Mouse (Mus musculus): ENCODE results near the gene Igsf3.

Gene Igsf3

DNA sequence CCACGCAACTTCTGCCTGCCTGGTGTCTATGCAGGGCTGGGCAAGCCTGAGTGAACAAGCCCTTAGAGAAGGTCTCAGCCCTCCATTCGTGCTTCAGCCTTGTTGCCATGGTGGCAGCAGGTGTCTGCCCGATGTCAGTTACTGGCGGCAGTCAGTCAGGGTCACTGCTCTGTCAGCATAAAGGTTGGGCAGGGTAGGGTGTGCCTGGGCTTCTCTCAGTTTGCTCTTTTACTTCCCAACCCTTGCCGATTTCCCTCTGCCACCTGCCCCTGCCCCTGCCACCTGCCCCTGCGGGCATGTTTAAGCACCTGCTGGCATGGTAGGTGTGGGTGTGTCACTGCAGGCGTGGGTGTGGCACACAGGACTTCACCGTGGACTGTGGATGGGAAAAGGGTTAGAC lies 67.6 kb downstream of the Igsf3 start:
- DNase-seq (ENCODE audit: low read depth, low spot score), result no peak

- no peak for DNase-seq (ENCODE audit: low read depth, low spot score)
Observed at GRCm38 (mm10) chr3:101447239-101447638, 70.4 kb downstream of the Igsf3 start.

- no peak for DNase-seq (ENCODE audit: low read depth, low spot score)
Observed at GRCm38 (mm10) chr3:101448765-101449164, 71.9 kb downstream of the Igsf3 start.

- no peak for DNase-seq (ENCODE audit: low read depth, low spot score)
Observed at GRCm38 (mm10) chr3:101450811-101451428, 74.0 kb downstream of the Igsf3 start.

- no peak for DNase-seq (ENCODE audit: low read depth, low spot score)
Observed at GRCm38 (mm10) chr3:101460618-101461017, 83.7 kb downstream of the Igsf3 start.

GRCm38 (mm10) chr3:101461046-101461445 lies 84.2 kb downstream of the Igsf3 start:
- no peak for DNase-seq (ENCODE audit: low read depth, low spot score)

DNA sequence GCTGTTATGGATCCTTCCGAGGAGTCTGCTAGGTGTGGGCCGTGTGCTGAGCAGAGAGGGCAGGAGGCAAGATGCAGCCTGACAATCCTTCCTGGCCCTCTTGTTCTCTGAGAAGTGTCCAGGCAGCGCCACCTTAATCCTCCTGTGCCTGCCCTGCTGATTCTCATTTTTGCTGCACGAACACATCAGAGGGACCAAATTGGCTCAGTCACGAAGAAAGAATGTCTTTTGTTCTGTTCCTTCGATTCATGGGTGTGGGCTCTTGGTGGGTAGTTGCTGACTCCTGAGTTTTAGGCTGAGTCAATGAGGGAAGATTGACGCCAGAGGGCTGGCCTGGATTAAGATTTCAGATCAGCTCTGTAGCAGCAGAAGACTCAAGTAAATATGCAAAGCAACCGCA lies 84.9 kb downstream of the Igsf3 start:
- no peak for DNase-seq (ENCODE audit: low read depth, low spot score)

- peak; percentile 52 for DNase-seq (ENCODE audit: low read depth, low spot score)
Observed at GRCm38 (mm10) chr3:101462294-101462693, 85.4 kb downstream of the Igsf3 start.

GRCm38 (mm10) chr3:101463491-101463890 lies 86.6 kb downstream of the Igsf3 start:
- no peak for DNase-seq (ENCODE audit: low read depth, low spot score)

- no peak for DNase-seq (ENCODE audit: low read depth, low spot score)
Observed at GRCm38 (mm10) chr3:101469675-101470074, 92.8 kb downstream of the Igsf3 start.

DNA sequence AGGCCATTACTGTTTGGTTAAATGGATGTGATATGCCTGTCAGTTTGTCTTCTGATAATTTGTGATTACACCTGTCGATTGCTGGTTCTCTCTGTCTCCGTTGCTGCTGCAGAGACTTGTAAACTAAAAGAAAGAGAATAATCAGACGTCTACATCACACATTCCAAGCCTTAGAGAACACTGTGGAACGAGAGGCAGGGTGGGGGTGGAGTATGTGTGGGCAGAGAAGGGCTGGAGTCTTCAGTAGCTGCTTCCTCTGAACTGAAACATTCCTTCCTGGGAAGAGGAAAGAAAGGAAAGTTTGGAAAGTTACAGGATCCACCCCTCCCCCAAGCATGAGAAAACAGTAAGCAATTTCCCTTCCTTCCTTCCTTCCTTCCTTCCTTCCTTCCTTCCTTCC lies 95.0 kb downstream of the Igsf3 start:
- no peak for DNase-seq (ENCODE audit: low read depth, low spot score)

GRCm38 (mm10) chr3:101481951-101482350 lies 105.1 kb downstream of the Igsf3 start:
- DNase-seq (ENCODE audit: low read depth, low spot score), result no peak

- no peak for DNase-seq (ENCODE audit: low read depth, low spot score)
Observed at GRCm38 (mm10) chr3:101483256-101483983, 106.5 kb downstream of the Igsf3 start.

- DNase-seq (ENCODE audit: low read depth, low spot score), result no peak
Observed at GRCm38 (mm10) chr3:101486054-101486765, 109.3 kb downstream of the Igsf3 start.

- no peak for DNase-seq (ENCODE audit: low read depth, low spot score)
Observed at GRCm38 (mm10) chr3:101487436-101487835, 110.6 kb downstream of the Igsf3 start.

DNA sequence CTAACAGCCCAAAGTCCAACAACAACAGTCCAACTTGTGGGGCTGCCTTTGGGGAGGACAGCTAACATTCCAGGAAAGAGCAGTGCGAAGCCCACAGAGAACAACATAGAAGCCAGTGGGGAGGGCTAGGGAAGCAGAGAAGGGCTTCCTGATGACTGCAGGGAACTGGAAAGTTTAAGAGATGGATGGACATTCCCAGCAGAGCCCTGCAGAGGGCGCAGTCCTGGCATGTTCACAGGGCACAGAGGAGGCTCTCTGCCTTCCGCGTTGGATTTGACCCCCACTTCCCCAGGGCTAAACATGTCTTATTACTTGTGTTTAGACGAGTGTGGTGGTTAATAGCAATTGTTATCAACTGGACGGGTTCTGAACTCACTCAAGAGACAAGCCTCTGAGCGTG lies 111.3 kb downstream of the Igsf3 start:
- no peak for DNase-seq (ENCODE audit: low read depth, low spot score)

DNA sequence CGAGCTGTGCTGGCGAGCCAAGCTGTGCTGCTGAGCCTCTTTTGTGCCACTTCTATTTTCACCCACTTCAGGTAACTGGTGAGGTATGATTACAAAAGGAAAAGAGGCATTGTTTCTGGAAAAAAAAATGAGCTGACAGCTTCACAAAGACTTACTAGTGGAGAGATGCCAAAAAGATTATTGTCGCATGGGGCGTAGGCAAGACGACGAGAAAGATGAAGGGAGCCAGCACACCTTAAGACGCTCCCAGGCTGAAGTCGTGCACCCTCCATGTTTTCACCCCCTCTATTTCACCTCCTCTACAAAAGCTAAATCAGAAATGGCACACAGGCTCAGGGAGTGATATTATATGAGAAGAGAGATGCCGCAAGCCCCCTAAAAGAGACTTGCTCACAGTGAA lies 113.6 kb downstream of the Igsf3 start:
- no peak for DNase-seq (ENCODE audit: low read depth, low spot score)

GRCm38 (mm10) chr3:101492908-101493307 lies 116.0 kb downstream of the Igsf3 start:
- no peak for DNase-seq (ENCODE audit: low read depth, low spot score)

- DNase-seq (ENCODE audit: low read depth, low spot score), result peak; percentile 66
Observed at GRCm38 (mm10) chr3:101493937-101494459, 117.1 kb downstream of the Igsf3 start.

DNA sequence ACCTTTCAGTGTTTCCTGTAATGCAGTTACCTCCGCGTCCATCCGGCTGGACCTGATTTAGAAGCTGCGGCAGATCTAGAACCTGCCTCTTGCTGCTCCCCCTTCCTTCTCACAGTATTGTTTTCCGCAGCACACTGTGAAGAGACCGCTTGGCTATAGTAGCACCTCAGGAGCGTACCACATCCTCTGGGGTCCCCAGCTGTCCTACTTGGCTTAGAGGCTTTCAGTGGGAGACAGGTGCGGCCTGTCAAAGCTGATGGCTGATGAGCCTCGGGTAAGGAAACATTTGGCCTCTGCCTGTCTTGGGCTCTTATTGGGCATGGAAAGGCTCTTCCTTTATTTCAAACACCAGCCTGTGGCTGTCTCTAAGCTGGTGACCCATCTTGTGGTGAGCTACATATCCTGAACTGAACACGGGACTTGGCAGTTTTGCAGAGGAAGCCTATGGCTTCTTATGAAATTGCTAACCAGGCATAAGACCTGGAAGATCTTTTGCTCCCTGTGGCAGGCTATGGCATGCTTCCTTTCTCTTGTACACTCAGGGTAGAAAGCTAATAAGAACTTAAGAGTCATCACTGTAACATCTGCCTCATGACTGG lies 120.6 kb downstream of the Igsf3 start:
- DNase-seq (ENCODE audit: low read depth, low spot score), result no peak

GRCm38 (mm10) chr3:101499906-101500305 lies 123.0 kb downstream of the Igsf3 start:
- DNase-seq (ENCODE audit: low read depth, low spot score), result no peak

DNA sequence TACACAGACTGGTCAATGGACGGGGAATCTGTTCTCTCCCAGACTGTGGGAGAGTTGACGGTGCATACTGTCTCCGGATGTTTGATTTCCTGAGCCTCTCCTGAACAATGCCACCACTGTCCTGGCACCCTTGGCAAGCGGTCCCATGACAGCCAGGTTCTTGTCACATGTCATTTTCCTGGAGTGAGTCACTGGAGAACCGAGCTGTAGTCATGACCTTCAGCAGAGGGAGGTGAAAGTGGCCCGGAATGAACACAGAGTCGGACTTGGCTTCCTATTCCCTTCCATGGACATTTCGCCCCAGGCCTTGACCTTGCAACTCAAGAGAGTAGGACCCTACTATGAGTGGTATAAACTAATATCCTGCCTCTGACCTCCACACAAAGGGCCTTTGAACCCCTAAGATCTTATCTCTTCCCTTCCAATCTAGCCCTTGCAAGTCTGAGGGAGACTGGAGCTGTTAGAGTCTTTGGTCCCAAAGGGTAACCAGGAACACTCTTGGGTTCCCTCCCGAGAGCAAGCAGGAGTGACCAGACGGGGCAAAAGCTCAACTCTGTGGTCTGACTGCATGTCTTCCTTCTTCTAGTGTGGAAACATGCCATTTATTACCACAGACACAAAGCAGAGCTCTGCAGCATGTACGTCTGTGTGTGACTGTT lies 123.6 kb downstream of the Igsf3 start:
- DNase-seq (ENCODE audit: low read depth, low spot score), result no peak

Measured in retina, adult 2 months (tissue).